Mouse (Mus musculus) retina, embryonic 14.5 days (tissue): ENCODE data around the gene Dot1l.

Experiments
- DNase-seq: peaks from one replicate; pipeline ENCODE4 v3.0.0-alpha.2; 2015; ENCODE audit warnings: low spot score

The Dot1l gene

DNA sequence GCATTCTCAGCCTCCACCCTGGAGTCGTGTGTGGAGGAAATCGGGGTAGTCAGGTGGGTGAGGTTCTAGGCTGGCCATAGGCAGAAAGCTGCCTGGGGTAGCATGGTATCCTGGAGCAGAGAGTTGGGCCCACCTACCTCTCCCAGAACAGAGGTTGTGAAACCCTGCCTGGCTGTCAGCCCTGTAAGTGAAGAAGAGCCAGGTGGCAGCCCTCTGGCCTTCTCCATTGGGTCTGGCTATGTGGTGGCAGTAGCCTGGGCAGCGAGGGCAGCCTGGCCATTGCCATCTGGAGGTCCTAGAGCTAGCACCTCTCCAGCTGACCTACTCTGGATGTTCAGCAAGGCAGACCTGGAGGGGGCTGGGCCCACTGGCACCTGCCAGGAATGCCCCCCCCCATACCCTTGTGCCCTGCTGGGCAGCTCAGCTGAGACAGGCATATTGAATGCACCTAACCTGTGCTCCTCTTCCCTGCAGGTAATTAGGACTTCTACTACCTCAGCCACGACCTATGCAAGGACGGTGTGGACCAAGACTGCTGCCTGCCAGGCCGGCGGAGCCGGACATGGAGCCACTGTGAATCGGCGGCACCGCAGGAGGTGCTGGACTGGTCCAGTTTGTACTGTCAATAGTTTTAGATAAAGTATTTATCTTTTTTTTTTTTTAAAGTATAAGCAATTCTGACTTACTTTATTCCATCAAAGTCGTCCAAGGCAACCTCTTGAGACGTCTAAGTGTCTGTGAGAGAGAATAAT lies 38.2 kb downstream of the Dot1l start:
- DNase-seq = no peak

- DNase-seq = no peak
Observed at GRCm38 (mm10) chr10:80793803-80794202, 38.8 kb downstream of the Dot1l start.

GRCm38 (mm10) chr10:80794750-80795149 lies 39.7 kb downstream of the Dot1l start:
- no peak for DNase-seq

GRCm38 (mm10) chr10:80796307-80796848 lies 41.4 kb downstream of the Dot1l start:
- no peak for DNase-seq

GRCm38 (mm10) chr10:80797186-80798149 lies 42.5 kb downstream of the Dot1l start:
- DNase-seq = no peak

DNA sequence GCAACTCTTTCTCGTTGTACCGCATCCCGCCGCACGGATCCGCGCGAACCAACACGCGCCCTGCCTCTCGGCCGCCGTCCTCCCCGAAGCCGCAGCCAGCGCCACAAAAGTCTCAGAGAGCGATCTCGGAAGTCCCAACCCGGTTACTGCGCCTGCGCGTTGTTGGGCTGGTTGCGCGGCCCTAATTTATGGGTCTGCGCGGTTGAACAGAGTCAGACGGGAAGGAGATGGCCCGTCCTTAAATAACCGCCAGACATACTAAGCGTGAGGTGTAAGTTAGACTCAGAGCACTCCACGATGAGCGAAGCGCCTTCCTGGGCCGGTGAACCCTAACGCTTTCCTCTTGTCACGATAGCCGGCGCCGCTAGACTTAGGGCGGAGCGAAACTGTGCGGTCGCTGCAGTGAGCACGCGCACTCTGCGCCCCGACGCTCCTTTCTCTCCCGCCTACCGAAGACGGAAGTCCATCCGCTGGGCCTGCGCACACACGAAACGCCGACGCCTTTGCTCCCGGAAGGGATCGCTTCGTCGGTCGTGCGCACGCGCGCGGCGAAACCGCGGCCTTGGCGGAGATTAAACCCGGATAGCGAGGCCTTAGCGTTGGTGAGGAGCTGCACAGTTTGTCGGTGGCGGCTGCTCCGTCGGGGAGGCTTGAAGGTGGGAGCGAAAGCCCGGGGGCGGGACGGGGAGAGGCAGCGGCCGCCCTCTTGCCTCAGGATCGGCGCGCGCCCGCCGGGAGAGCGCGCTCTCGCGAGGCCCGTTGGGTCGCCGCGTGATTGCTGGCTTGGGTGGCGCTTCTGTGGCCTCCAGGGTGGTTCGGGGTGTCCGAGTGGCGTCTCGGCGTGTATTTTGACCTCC lies 43.4 kb downstream of the Dot1l start, which contains the start of the genes Sf3a2 and Plekhj1:
Sf3a2 (plus strand) TSS at position 49 of the 857 bp plus-strand sequence.
Plekhj1 (minus strand) TSS at position 477 of the 857 bp plus-strand sequence.
- DNase-seq = peak; percentile 98

- DNase-seq = no peak
Observed at GRCm38 (mm10) chr10:80799070-80799566, 44.1 kb downstream of the Dot1l start.

GRCm38 (mm10) chr10:80802204-80802912 lies 47.4 kb downstream of the Dot1l start:
- no peak for DNase-seq

- DNase-seq = no peak
Observed at GRCm38 (mm10) chr10:80802996-80803395, 48.0 kb downstream of the Dot1l start.

DNA sequence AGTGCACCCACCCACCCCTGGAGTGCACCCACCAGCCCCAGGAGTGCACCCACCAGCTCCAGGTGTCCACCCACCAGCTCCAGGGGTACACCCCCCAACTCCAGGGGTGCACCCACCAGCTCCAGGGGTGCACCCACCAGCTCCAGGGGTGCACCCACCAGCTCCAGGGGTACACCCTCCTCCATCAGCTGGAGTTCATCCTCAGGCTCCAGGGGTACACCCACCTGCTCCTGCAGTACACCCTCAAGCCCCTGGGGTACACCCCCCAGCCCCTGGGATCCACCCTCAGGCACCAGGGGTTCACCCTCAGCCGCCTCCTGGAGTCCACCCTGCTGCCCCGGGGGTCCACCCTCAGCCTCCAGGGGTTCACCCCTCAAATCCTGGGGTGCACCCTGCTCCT lies 49.3 kb downstream of the Dot1l start:
- no peak for DNase-seq

- DNase-seq = no peak
Observed at GRCm38 (mm10) chr10:80804916-80805315, 49.9 kb downstream of the Dot1l start, which contains the start of gene Amh. Gene Amh (plus strand): TSS chr10:80805243.

DNA sequence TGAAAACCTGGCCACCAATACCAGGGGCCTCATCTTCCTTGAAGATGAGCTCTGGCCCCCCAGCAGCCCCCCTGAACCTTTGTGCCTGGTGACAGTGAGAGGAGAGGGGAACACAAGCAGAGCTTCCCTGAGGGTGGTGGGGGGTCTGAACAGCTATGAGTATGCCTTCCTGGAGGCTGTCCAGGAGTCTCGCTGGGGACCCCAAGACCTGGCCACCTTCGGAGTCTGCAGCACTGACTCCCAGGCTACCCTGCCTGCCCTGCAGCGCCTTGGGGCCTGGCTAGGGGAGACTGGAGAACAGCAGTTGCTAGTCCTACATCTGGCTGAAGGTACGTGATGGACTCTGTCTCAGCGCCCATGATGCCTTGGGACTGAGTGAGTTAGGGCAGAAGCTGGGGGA lies 50.3 kb downstream of the Dot1l start:
- no peak for DNase-seq

- DNase-seq = peak; percentile 85
Observed at GRCm38 (mm10) chr10:80805925-80806324, 50.9 kb downstream of the Dot1l start.

DNA sequence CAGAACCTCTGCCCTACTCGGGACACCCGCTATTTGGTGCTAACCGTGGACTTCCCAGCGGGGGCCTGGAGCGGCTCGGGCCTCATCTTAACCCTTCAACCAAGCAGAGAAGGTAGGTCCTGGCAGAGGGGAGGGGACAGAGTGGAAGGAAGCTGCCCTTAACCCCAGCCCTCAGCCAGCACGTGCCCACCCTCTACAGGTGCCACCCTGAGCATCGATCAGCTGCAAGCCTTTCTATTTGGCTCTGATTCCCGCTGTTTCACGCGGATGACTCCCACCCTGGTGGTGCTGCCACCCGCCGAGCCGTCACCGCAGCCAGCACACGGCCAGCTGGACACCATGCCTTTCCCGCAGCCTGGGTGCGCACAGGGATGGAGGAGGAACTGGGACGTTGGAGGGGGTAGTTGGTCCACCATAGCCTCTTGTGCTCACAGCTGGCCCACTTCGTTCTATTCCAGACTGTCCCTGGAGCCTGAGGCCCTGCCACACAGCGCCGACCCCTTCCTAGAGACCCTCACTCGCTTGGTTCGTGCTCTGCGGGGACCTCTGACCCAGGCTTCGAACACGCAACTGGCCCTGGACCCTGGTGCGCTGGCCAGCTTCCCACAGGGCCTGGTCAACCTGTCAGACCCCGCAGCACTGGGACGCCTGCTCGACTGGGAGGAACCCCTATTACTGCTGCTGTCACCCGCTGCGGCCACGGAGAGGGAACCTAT lies 51.5 kb downstream of the Dot1l start:
- peak; percentile 23 for DNase-seq

- DNase-seq = peak; percentile 81
Observed at GRCm38 (mm10) chr10:80807057-80807627, 52.1 kb downstream of the Dot1l start.

GRCm38 (mm10) chr10:80808099-80808984 lies 53.3 kb downstream of the Dot1l start:
- DNase-seq = peak; percentile 28

GRCm38 (mm10) chr10:80808985-80809632 lies 54.1 kb downstream of the Dot1l start:
- DNase-seq = no peak

DNA sequence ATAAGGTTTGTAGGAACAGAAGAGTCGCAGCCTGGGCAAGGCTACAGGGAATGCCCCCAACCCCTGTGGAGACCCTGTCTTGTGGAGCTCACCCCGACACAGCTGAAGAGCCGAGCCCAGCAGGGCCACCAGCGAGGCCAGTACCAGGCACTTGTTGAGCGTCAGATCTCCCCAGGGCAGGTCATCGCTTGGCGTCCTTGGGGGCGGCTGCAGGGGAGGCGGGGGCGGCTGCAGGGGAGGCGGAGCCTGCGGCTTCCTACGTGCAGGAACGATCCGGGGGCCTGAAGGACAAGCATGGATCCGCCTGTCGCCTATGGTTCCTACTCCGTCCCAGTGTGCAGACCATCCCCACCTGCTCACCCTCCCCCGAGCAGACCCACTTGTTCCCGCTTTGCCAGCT lies 55.1 kb downstream of the Dot1l start:
- no peak for DNase-seq
